Mouse (Mus musculus): ENCODE results near the gene Arhgap31.

Gene Arhgap31

GRCm38 (mm10) chr16:38712581-38713403 is at the start of gene Arhgap31:
Gene Arhgap31 (minus strand): TSS chr16:38713274.
- DNase-seq: peak; percentile 30

GRCm38 (mm10) chr16:38762401-38762800 is 49.3 kb upstream of the Arhgap31 start:
- no peak for DNase-seq

GRCm38 (mm10) chr16:38761972-38762371 is 48.9 kb upstream of the Arhgap31 start:
- DNase-seq: no peak

- no peak for DNase-seq
These were observed 47.8 kb upstream of the Arhgap31 start for GRCm38 (mm10) chr16:38760834-38761375.

GRCm38 (mm10) chr16:38760239-38760638 is 47.2 kb upstream of the Arhgap31 start:
- no peak for DNase-seq

- no peak for DNase-seq
These were observed 45.2 kb upstream of the Arhgap31 start for GRCm38 (mm10) chr16:38758104-38758861.

- DNase-seq: no peak
These were observed 44.6 kb upstream of the Arhgap31 start for GRCm38 (mm10) chr16:38757626-38758025.

- DNase-seq: no peak
These were observed 43.5 kb upstream of the Arhgap31 start for GRCm38 (mm10) chr16:38756572-38756971.

GRCm38 (mm10) chr16:38756177-38756503 is 43.1 kb upstream of the Arhgap31 start:
- DNase-seq: no peak

GRCm38 (mm10) chr16:38755452-38756176 is 42.5 kb upstream of the Arhgap31 start:
- no peak for DNase-seq

GRCm38 (mm10) chr16:38753631-38754030 is 40.6 kb upstream of the Arhgap31 start:
- DNase-seq: no peak

- DNase-seq: no peak
These were observed 37.7 kb upstream of the Arhgap31 start for GRCm38 (mm10) chr16:38750803-38751202.

GRCm38 (mm10) chr16:38743941-38744673 is 31.0 kb upstream of the Arhgap31 start:
- DNase-seq: no peak

- peak; percentile 29 for DNase-seq
These were observed 29.6 kb upstream of the Arhgap31 start for GRCm38 (mm10) chr16:38742659-38743131.

GRCm38 (mm10) chr16:38742113-38742658 is 29.1 kb upstream of the Arhgap31 start, which contains the start of gene B4galt4:
Gene B4galt4 (plus strand): TSS chr16:38742264.
- peak; percentile 68 for DNase-seq

- DNase-seq: no peak
These were observed 28.3 kb upstream of the Arhgap31 start for GRCm38 (mm10) chr16:38741204-38741903.

- no peak for DNase-seq
These were observed 17.8 kb upstream of the Arhgap31 start for GRCm38 (mm10) chr16:38730921-38731320.

GRCm38 (mm10) chr16:38729610-38730288 is 16.7 kb upstream of the Arhgap31 start:
- DNase-seq: no peak

GRCm38 (mm10) chr16:38729139-38729538 is 16.1 kb upstream of the Arhgap31 start:
- no peak for DNase-seq

GRCm38 (mm10) chr16:38728576-38729132 is 15.6 kb upstream of the Arhgap31 start:
- no peak for DNase-seq

Data from cerebellum, adult 11-12 months (tissue).